Mouse (Mus musculus) left cerebral cortex, postnatal 4 days (tissue): Measurements from ENCODE around the gene Trpm8. TPM values are rescaled to one million over a fixed set of nuclear protein-coding genes. Genes with fewer than 3 reads are reported as not detected.

Source experiments
- DNase-seq: peaks from one replicate; pipeline ENCODE4 v3.0.0-alpha.2; 2022
- intact Hi-C: fragments of 180-260 bp; cut with DNase I; formaldehyde crosslinking; loops from one replicate; pipeline ENCODE4 v1.15.1; 2025
- total RNA-seq, 2 experiments: library from RNA; stranded (reverse); gene quantifications; 2 replicates each; pipeline ENCODE4 v1.2.3; 2021

Gene Trpm8
- total RNA-seq, 2 experiments from 2014 or later: 0.82 to 1.2 TPM

GRCm38 (mm10) chr1:88339481-88339880, 62.0 kb downstream of the Trpm8 start:
- no peak for DNase-seq
- intact Hi-C loops: no loop called here

GRCm38 (mm10) chr1:88342615-88343014, 65.2 kb downstream of the Trpm8 start:
- no peak for DNase-seq
- intact Hi-C loops: no loop called here

DNA sequence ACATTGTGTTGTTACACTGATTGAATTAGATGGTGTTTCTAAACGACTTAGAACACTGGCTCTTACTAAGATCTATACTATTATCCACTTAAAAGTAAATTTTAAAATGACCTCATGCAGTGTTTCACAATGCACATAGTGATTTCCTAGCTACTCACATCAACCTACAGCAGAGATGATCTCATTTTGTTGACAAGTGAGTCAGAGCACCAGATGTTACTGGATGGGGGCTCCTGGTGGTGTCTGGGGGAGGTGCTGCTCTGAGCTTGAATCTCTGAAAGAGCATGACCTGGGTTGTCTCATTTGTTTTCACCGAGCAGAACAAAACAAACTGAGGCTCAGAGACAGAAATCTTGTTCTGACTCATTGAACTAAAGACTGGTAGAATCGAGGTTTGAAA, 68.1 kb downstream of the Trpm8 start:
- no peak for DNase-seq
- intact Hi-C loops: no loop called here

GRCm38 (mm10) chr1:88348496-88349005, 71.1 kb downstream of the Trpm8 start:
- intact Hi-C loops: no loop called here
- DNase-seq: no peak

DNA sequence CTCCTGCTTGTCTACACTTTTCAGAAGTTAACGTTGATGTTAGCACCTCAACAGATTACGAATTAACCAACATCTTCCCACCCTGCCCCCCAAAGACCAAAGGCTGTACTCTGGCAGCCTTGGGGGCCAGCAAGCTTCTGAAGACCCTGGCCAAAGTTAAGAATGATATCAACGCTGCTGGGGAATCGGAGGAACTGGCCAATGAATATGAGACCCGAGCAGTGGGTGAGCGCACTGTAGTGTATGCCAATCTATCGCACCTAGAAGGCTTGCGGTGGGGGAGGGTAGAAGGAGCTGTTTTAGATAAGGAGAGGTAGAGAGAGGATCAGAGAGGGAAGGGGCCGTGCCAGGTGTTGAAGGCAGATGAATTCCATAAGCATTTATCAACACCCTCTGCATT, 73.3 kb downstream of the Trpm8 start:
- no peak for DNase-seq
- intact Hi-C loops: loop anchor here (10.0 kb wide), 2 partner anchors 394 to 844 kb away; no protein-coding TSS in a partner anchor

GRCm38 (mm10) chr1:88355025-88355424, 77.6 kb downstream of the Trpm8 start:
- DNase-seq: no peak
- intact Hi-C loops: loop anchor here (10.0 kb wide), 2 partner anchors 390 to 840 kb away; no protein-coding TSS in a partner anchor

GRCm38 (mm10) chr1:88355681-88356080, 78.2 kb downstream of the Trpm8 start:
- no peak for DNase-seq
- intact Hi-C loops: loop anchor here (10.0 kb wide), 2 partner anchors 389 to 839 kb away; no protein-coding TSS in a partner anchor

DNA sequence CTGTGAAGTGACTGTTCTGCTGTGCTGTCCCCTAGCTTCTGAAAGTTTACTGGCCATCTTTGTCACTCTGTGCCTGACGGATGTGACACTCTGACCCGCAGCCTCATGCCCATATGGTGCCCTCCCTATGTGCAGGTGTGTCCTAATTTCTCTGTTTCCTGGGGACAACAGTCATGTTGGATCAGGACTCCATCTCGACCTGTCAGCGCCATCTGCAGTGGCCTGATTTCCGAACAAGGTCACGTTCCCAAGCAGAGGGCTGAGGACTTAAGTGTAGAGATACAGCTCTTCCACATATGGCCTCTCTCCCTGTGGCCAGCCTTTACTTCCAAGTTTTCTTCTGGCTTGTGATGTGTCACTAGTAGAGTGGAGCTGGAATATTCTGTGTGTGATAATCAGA, 79.2 kb downstream of the Trpm8 start:
- DNase-seq: no peak
- intact Hi-C loops: loop anchor here (10.0 kb wide), 2 partner anchors 388 to 838 kb away; no protein-coding TSS in a partner anchor

- peak; percentile 51 for DNase-seq
- intact Hi-C loops: loop anchor here (2.0 to 10.0 kb wide), 3 partner anchors 349 to 837 kb away; no protein-coding TSS in a partner anchor
These were observed 80.1 kb downstream of the Trpm8 start for GRCm38 (mm10) chr1:88357458-88358090.

GRCm38 (mm10) chr1:88358102-88358654, 80.7 kb downstream of the Trpm8 start:
- intact Hi-C loops: loop anchor here (2.0 to 10.0 kb wide), 3 partner anchors 349 to 837 kb away; no protein-coding TSS in a partner anchor
- peak; percentile 62 for DNase-seq

- intact Hi-C loops: no loop called here
- no peak for DNase-seq
These were observed 83.6 kb downstream of the Trpm8 start for GRCm38 (mm10) chr1:88361085-88361484.

DNA sequence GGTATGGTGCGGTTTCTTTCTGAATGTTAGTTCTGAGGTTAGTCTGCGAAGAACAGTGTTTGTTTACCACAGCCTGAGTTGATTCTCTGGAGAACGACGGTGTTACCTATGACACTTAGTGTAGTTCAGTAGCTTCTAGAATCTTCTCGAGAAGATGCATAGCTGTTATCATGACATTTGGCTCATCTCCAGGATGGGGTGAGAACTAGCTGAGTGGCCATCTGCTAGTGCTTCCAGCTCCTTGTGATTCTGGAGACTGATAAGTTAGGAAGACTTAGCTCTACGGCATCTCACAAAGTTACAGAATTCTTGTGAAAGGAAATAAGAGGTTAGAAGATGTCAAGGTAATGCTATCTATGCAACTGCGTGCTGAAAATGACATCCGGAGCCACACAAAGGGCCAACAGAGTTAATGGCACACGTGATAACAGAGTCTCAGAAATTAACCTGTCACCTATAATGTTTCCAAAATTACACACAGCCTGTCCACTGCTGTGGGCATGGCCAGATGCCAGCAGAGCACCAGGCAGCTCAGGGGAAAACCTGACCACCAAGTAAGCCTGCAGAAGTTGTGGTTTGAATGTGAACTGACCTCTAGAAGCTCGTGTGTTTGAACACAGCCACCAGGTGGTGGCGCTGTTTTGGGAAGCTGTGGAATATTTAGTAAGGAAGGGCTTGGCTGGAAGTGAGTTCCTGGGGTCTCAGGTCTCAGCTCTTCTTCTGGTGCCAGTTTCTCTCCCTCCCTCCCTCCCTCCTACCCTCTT, 89.6 kb downstream of the Trpm8 start:
- intact Hi-C loops: no loop called here
- peak; percentile 19 for DNase-seq

DNA sequence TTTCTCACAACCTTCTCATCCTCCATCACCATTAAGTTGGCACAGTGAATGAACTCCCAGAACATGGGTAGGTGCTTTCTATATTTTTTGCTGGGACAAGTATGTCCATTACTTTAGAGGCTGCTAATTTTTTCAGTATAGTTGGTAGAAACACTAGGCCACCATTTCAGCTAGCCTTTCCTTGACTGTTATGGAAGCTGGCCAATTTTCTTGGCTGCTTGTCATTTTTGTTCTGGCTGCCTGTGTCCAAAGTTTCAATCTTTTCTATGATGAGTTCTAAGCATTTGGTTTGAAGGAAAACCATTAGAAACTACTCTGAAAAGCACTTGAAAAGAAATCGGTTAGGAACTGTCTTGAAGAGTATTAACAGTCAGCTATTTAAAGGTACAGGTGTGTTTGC, 101.0 kb downstream of the Trpm8 start:
- intact Hi-C loops: loop anchor here (5.0 kb wide), 1 partner anchor 769 kb away; no protein-coding TSS in a partner anchor
- no peak for DNase-seq

GRCm38 (mm10) chr1:88391632-88392031, 114.2 kb downstream of the Trpm8 start:
- no peak for DNase-seq
- intact Hi-C loops: no loop called here

DNA sequence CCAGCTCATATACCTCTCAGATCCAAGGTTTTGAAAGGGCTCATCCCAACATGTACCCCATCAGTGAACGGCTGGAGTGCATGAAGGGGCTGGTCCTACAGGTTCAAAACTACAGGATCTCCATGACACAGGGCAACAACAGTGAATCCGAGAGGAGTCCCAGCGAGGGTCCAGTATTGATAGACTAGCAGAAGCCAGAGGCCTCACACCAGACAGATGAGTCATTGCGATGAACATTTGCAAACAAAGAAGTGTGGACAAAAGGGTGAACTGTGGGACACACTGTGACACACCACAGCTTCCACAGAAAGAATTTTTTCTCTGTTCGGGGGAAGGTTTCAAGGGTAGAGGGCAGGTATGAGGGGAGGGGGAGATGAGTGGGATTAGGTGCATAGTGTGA, 115.9 kb downstream of the Trpm8 start:
- intact Hi-C loops: no loop called here
- DNase-seq: no peak

DNA sequence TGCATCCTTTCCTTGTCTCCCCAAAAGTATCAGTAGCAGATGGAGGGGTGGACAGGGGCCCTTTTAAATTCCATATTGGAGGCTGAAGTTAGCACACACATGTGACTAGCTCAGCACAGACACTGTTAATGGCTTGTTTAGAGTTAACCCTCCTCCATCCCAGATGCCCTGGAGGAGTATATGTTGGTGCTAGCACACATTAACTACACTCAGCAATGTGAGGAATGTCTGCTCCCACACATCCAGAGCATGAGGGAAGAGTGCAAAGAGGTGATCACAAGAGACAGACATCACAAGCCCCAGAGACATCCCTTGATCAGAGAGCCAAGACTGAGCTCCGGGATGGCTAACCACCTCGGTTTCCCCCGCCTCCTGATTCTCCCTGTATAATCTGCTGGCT, 125.9 kb downstream of the Trpm8 start:
- DNase-seq: no peak
- intact Hi-C loops: no loop called here

GRCm38 (mm10) chr1:88406078-88406806, 128.8 kb downstream of the Trpm8 start:
- intact Hi-C loops: no loop called here
- no peak for DNase-seq

DNA sequence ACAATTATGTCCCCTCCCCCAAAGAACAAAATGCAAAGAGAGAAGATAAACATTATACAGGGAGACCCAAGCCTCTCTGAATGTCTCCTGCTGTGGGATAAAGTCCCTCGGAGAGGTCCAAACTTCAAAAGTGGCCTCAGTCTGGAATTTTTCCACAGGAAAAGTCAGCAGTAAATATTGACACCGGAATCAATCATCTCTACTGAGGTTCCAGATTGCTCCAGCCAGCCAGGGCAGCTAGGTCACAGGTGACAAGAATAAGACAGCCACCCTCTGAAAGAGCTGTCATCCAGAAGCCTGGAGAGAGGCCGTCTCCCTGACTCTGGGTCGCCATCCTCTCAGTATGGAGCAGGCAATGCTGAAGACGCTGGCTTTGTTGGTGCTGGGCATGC, 129.3 kb downstream of the Trpm8 start, which contains the start of gene Spp2:
Spp2 (plus strand) TSS at position 155 of the 392 bp plus-strand sequence.
- DNase-seq: no peak
- intact Hi-C loops: no loop called here

DNA sequence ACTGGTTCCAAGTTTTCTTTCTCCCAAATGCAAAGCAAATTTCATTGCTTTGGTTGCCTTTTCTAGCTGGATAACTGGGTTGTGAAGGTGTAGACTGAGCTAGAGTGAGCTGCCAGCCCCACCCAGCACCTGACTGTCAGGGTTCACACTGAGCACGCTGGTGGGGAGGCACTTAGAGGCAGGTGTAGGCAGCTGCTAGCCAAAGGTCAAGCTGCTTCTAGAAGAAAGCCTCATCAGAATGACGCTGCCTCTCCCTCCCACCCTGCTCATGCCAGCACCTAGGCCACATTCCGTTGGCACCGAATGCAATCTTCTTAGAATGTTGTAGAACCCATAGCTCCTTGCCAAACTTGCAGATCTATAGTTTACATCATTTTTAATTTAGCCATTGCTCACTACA, 130.9 kb downstream of the Trpm8 start:
- no peak for DNase-seq
- intact Hi-C loops: no loop called here

- intact Hi-C loops: no loop called here
- no peak for DNase-seq
These were observed 134.6 kb downstream of the Trpm8 start for GRCm38 (mm10) chr1:88412013-88412412.

GRCm38 (mm10) chr1:88418943-88419342, 141.5 kb downstream of the Trpm8 start:
- intact Hi-C loops: no loop called here

More at GRCm38 (mm10) chr1:88418943-88419342, 141.5 kb downstream of the Trpm8 start:
- DNase-seq: no peak
